Mouse (Mus musculus): ENCODE measurements around the gene Cryba2. TPM values are rescaled to one million over a fixed set of nuclear protein-coding genes. Genes with fewer than 3 reads are reported as not detected.

Cryba2 gene
- polyA plus RNA-seq, 1 experiment from 2014 or later = 2.1 TPM

DNA sequence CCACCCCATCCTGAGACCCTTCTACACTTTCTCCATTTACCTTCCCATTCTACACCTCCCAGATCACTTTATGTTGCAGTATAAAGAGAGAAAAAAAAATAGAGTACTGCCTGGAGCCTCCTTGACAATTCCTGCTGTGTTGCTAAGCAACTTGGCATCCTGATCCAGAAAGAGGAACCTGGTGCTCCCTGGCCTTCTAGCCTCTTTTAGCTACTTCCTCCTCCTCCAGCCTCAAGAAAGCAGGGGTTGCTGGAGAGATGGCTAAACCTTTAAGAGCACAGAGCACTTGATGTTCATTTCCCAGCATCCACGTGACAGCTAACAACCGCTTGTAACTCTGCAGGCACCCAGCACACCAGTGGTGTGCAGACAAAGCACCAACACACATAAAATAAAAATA is 20.7 kb downstream of the Cryba2 start:
- no peak overlapping the region for H3K9ac ChIP-seq (ENCODE audit: low read depth, low read length)
- H3K27ac ChIP-seq (ENCODE audit: low read depth, low read length) = no peak overlapping the region
- no peak for ATAC-seq
- no peaks in the 10 kb centered on the region for H3K27me3 ChIP-seq (replicated peaks; ENCODE audit: control insufficient read depth, insufficient read depth, low read length)
- H3K4me3 ChIP-seq (ENCODE audit: low read length) = no peak overlapping the region
- 36% methylated on average over 2 of the region's 2 CpGs for WGBS
- H3K36me3 ChIP-seq (ENCODE audit: control insufficient read depth, insufficient read depth, low read length) = no peaks in the 10 kb centered on the region
- no peaks in the 10 kb centered on the region for H3K4me1 ChIP-seq (ENCODE audit: control insufficient read depth, insufficient read depth, low read depth, low read length)
- no peak overlapping the region for H3K4me2 ChIP-seq (ENCODE audit: low read length)
- H3K9me3 ChIP-seq (ENCODE audit: control insufficient read depth, low read length) = no peaks in the 10 kb centered on the region

DNA sequence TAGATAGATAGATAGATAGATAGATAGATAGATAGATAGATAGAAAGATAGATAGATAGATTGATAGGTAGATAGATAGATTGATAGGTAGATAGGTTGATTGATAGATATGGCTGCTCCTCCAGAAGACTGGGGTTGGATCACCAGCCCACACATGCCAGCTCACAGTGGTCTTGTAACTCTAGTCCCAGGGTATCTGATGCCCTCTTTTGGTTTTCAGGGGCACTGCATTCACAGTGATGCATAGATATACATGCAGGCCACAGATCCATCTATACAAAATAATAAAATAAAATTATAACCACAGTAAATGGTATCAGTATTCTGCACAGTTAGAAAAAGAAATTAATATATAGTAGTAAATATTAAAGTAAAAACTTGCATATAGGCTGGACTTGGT is 31.2 kb downstream of the Cryba2 start:
- Histone ChIP-seq H3K27me3 (replicated peaks; ENCODE audit: control insufficient read depth, insufficient read depth, low read length) (no peaks in the 10 kb centered on the region), H3K4me2 (ENCODE audit: low read length) (no peak overlapping the region), H3K9me3 (ENCODE audit: control insufficient read depth, low read length) (no peaks in the 10 kb centered on the region), H3K9ac (ENCODE audit: low read depth, low read length) (no peak overlapping the region), H3K36me3 (ENCODE audit: control insufficient read depth, insufficient read depth, low read length) (no peaks in the 10 kb centered on the region), H3K4me3 (ENCODE audit: low read length) (no peak overlapping the region), H3K4me1 (ENCODE audit: control insufficient read depth, insufficient read depth, low read depth, low read length) (peaks cover 15% of the 10 kb centered on the region), H3K27ac (ENCODE audit: low read depth, low read length) (no peak overlapping the region)
- no peak for ATAC-seq

DNA sequence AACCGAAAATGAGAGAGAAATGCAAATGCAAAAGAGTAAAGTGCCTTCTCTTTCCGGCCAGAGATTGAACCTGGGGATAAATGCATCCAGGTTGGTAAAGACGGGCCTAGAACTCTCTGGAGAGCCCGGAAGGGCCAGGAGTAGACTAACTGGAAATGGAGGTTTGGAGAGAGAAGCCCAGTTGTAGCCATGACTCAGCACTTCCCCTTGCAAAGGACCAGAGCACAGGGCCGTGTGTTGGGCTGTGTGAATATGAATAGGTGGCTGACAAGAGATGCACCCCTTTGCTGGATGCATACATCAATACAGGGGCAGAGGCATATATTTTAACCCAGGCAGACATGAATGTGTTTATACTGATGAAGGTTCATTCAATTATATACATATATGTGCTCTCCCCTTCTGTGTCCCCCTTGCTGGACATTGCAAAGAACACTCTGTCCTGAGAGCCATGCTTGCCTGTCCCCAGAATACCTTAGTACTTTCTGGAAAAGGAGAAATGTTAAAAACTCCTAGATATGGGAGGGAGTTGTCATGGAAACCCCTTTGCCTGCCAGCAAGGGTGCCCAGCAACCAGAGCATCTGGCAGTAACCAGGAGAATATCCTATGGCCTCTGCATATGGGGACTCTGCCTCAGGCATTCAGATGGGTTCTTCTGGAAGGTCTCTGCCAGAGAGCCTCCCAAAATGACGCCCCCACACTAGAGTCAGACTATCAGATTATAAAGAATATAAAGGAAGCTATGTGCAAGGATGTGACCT is 33.5 kb downstream of the Cryba2 start:
- peak overlapping the region; percentile 81 for H3K4me2 ChIP-seq (ENCODE audit: low read length)
- H3K27ac ChIP-seq (ENCODE audit: low read depth, low read length) = peak overlapping the region; percentile 69
- peaks cover 16% of the 10 kb centered on the region for H3K4me1 ChIP-seq (ENCODE audit: control insufficient read depth, insufficient read depth, low read depth, low read length)
- H3K4me3 ChIP-seq (ENCODE audit: low read length) = peak overlapping the region; percentile 94
- H3K9ac ChIP-seq (ENCODE audit: low read depth, low read length) = no peak overlapping the region
- no peaks in the 10 kb centered on the region for H3K36me3 ChIP-seq (ENCODE audit: control insufficient read depth, insufficient read depth, low read length)
- 41% methylated on average over 6 of the region's 6 CpGs for WGBS
- H3K27me3 ChIP-seq (replicated peaks; ENCODE audit: control insufficient read depth, insufficient read depth, low read length) = no peaks in the 10 kb centered on the region
- ATAC-seq = no peak
- H3K9me3 ChIP-seq (ENCODE audit: control insufficient read depth, low read length) = no peaks in the 10 kb centered on the region

DNA sequence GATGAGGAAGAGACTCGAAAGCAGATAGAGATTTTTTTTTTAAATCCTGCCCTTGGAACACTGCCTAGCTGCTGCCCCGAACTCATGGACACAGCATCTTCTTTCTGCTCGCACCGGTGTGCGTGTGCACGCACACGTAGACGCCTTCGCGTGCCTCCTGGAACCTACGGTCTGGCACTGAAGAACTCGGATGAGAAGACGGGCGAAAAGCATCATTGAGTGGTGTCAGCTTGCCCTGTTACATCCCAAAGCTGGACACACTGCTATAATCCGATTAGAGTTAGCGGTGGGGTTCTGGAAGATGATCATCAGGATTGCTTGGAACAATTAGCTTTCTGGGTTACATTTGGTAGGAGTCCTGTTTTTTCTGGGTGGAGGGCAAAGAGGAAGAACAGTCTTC is 34.1 kb downstream of the Cryba2 start:
- Histone ChIP-seq H3K4me1 (ENCODE audit: control insufficient read depth, insufficient read depth, low read depth, low read length) (peaks cover 20% of the 10 kb centered on the region), H3K27ac (ENCODE audit: low read depth, low read length) (peak overlapping the region; percentile 69), H3K9ac (ENCODE audit: low read depth, low read length) (peak overlapping the region; percentile 55), H3K9me3 (ENCODE audit: control insufficient read depth, low read length) (no peaks in the 10 kb centered on the region), H3K36me3 (ENCODE audit: control insufficient read depth, insufficient read depth, low read length) (no peaks in the 10 kb centered on the region), H3K4me3 (ENCODE audit: low read length) (peak overlapping the region; percentile 94), H3K4me2 (ENCODE audit: low read length) (peak overlapping the region; percentile 81), H3K27me3 (replicated peaks; ENCODE audit: control insufficient read depth, insufficient read depth, low read length) (no peaks in the 10 kb centered on the region)
- no peak for ATAC-seq
- WGBS = 4% methylated on average over 16 of the region's 16 CpGs

DNA sequence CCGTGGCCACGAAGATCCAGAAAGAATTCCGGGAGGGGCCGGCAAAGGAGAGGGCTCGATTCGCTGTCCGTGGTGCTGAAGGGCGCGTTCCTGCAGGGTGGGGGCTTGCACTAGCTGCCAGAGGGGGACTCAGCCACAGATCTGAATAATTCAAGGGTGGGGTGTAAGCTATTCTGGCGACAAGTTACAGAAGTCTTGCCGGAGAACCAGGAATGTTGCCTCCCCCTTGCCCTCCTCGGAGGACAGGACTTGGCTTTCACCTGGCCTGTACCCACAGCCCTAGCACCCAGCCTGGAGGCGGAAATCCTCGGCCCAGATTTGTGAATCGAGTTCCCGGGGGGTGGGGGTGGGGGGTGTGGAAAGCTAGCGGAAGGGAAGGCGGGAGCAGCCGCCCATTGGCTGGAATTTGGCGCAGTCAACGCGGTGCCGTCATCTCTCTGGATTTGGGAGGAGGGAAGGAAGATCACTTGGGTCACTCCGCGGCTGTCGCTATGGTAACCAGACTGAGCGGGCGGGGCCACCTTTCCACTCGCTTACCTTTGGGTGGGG is 34.7 kb downstream of the Cryba2 start:
- peak; percentile 73 for ATAC-seq
- Histone ChIP-seq H3K4me3 (ENCODE audit: low read length) (peak overlapping the region; percentile 94), H3K9me3 (ENCODE audit: control insufficient read depth, low read length) (no peaks in the 10 kb centered on the region), H3K27me3 (replicated peaks; ENCODE audit: control insufficient read depth, insufficient read depth, low read length) (no peaks in the 10 kb centered on the region), H3K9ac (ENCODE audit: low read depth, low read length) (peak overlapping the region; percentile 73), H3K27ac (ENCODE audit: low read depth, low read length) (peak overlapping the region; percentile 76), H3K36me3 (ENCODE audit: control insufficient read depth, insufficient read depth, low read length) (no peaks in the 10 kb centered on the region), H3K4me2 (ENCODE audit: low read length) (peak overlapping the region; percentile 81), H3K4me1 (ENCODE audit: control insufficient read depth, insufficient read depth, low read depth, low read length) (peaks cover 21% of the 10 kb centered on the region)
- under 1% methylated on average over 29 of the region's 29 CpGs for WGBS

DNA sequence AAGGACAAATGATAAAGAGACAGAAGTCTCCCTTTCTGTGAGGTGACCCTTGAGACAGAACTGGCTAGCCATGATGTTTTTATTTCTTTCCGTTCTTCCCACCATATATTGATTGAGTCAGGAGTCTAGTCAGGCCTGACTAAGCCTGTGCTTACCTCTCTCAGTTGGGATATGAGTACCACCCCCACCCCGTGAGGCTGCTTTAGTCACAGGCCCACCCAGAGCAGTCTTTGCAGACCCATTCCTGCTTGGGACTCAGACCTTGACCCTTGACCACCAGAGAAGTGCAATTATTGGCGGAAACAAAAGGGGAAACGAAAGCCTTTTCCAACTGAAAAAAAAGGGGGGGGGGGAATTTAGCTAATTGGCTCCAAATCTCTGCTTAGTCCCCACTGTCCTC is 35.3 kb downstream of the Cryba2 start:
- Histone ChIP-seq H3K27me3 (replicated peaks; ENCODE audit: control insufficient read depth, insufficient read depth, low read length) (no peaks in the 10 kb centered on the region), H3K27ac (ENCODE audit: low read depth, low read length) (peak overlapping the region; percentile 76), H3K4me1 (ENCODE audit: control insufficient read depth, insufficient read depth, low read depth, low read length) (peaks cover 21% of the 10 kb centered on the region), H3K9ac (ENCODE audit: low read depth, low read length) (peak overlapping the region; percentile 73), H3K4me2 (ENCODE audit: low read length) (peak overlapping the region; percentile 81), H3K4me3 (ENCODE audit: low read length) (peak overlapping the region; percentile 94), H3K9me3 (ENCODE audit: control insufficient read depth, low read length) (no peaks in the 10 kb centered on the region), H3K36me3 (ENCODE audit: control insufficient read depth, insufficient read depth, low read length) (no peaks in the 10 kb centered on the region)
- WGBS = 4% methylated on average over 4 of the region's 4 CpGs
- ATAC-seq = no peak

DNA sequence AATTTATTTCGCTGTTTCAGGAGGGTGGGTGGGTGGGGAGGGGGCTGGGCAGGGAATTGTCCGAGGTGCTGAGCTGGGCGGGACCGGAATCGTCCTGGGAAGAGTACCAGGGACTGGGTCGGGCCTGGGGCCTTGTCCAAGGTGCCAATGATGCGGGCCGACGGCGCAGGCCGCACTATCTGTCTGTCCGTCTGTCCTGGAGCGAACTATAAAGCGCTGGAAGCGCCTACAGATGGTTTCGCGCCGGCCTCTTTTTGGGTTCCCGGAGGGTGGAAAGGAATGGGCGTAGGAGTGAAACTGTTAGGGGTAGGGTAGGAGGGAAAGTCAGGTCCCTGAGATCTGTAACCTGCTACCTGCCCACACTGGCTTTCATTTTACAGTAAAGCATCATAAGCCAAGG is 35.7 kb downstream of the Cryba2 start:
- H3K4me2 ChIP-seq (ENCODE audit: low read length) = peak overlapping the region; percentile 81
- no peaks in the 10 kb centered on the region for H3K9me3 ChIP-seq (ENCODE audit: control insufficient read depth, low read length)
- H3K36me3 ChIP-seq (ENCODE audit: control insufficient read depth, insufficient read depth, low read length) = no peaks in the 10 kb centered on the region
- no peak overlapping the region for H3K27ac ChIP-seq (ENCODE audit: low read depth, low read length)
- peak overlapping the region; percentile 98 for H3K9ac ChIP-seq (ENCODE audit: low read depth, low read length)
- ATAC-seq = no peak
- H3K4me3 ChIP-seq (ENCODE audit: low read length) = peak overlapping the region; percentile 94
- 4% methylated on average over 20 of the region's 20 CpGs for WGBS
- H3K4me1 ChIP-seq (ENCODE audit: control insufficient read depth, insufficient read depth, low read depth, low read length) = peaks cover 21% of the 10 kb centered on the region
- H3K27me3 ChIP-seq (replicated peaks; ENCODE audit: control insufficient read depth, insufficient read depth, low read length) = no peaks in the 10 kb centered on the region

- Histone ChIP-seq H3K27me3 (replicated peaks; ENCODE audit: control insufficient read depth, insufficient read depth, low read length) (no peaks in the 10 kb centered on the region), H3K4me2 (ENCODE audit: low read length) (peak overlapping the region; percentile 81), H3K4me3 (ENCODE audit: low read length) (peak overlapping the region; percentile 94), H3K36me3 (ENCODE audit: control insufficient read depth, insufficient read depth, low read length) (no peaks in the 10 kb centered on the region), H3K27ac (ENCODE audit: low read depth, low read length) (peak overlapping the region; percentile 66; the same call in 1 of the 2 replicates), H3K4me1 (ENCODE audit: control insufficient read depth, insufficient read depth, low read depth, low read length) (peaks cover 21% of the 10 kb centered on the region), H3K9me3 (ENCODE audit: control insufficient read depth, low read length) (no peaks in the 10 kb centered on the region), H3K9ac (ENCODE audit: low read depth, low read length) (peak overlapping the region; percentile 98)
- ATAC-seq = no peak
- WGBS = 0% methylated on average over 7 of the region's 7 CpGs
These were observed 36.2 kb downstream of the Cryba2 start for GRCm38 (mm10) chr1:74856791-74857190.

- Histone ChIP-seq H3K4me3 (ENCODE audit: low read length) (peak overlapping the region; percentile 94), H3K27ac (ENCODE audit: low read depth, low read length) (peak overlapping the region; percentile 66), H3K9ac (ENCODE audit: low read depth, low read length) (peak overlapping the region; percentile 98), H3K27me3 (replicated peaks; ENCODE audit: control insufficient read depth, insufficient read depth, low read length) (no peaks in the 10 kb centered on the region), H3K4me1 (ENCODE audit: control insufficient read depth, insufficient read depth, low read depth, low read length) (peaks cover 21% of the 10 kb centered on the region), H3K4me2 (ENCODE audit: low read length) (peak overlapping the region; percentile 81), H3K9me3 (ENCODE audit: control insufficient read depth, low read length) (no peaks in the 10 kb centered on the region), H3K36me3 (ENCODE audit: control insufficient read depth, insufficient read depth, low read length) (no peaks in the 10 kb centered on the region)
- ATAC-seq = no peak
- WGBS = 1% methylated on average over 10 of the region's 11 CpGs
These were observed 36.6 kb downstream of the Cryba2 start for GRCm38 (mm10) chr1:74856439-74856720.
